Mouse (Mus musculus): ENCODE measurements at regions not wholly inside any gene's neighbourhood (a gene's known extent, or its start where the extent isn't known, plus 50 kb on each side); places are given as distances from the start of the nearest gene placed in this dataset.

GRCm38 (mm10) chr19:60032667-60033066 is 89.2 kb upstream of the Rab11fip2 start:
- TF ChIP-seq CTCF (IDR thresholded peaks at IDR 0.05) (no peak), EP300 (IDR thresholded peaks at IDR 0.05) (no peak)
